11 mouse cellular contexts compared by ENCODE assay signal in the genomic region with DNA sequence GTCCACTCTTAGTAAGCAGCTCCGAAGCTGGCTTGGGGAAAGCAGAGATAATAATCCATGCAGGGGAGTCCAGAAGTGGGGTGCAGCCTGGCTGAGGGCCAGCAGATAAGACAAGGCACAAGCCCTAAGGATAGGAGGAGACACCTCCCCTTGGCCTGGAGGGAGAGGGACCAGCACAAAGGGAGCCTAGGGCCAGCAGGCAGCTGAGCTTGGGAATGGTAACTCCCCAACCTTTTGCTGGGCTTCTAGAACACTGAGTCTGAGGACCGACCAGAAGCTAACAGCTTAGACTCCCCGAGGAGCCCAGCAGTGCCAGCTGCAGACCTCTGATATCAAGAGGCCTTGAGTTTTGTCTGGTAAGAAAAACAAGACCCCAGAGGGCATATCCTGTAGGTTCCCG.
DNase-seq lines count a peak whose midpoint lies in the region; ATAC-seq lines count a peak whose summit lies in the region.
"Had no signal": no experiment of that assay in that cellular context is flagged by ENCODE, and none has a peak within 500 bp of the region (broad histone marks: within the 10 kb centered on the region; RNA-seq: fewer than 3 reads in every experiment).

No protein-coding gene starts in this region.

- no peaks in the 10 kb centered on the region for H3K9me3 ChIP-seq in hindbrain, embryonic 14.5 days (ENCODE audit: control insufficient read depth, low read length)

- no peak overlapping the region for H3K4me2 ChIP-seq in hindbrain, embryonic 14.5 days (replicated peaks)

- H3K27ac ChIP-seq in hindbrain, embryonic 14.5 days = peak overlapping the region; percentile 15

- ATAC-seq in hindbrain, embryonic 14.5 days (ENCODE audit: low FRiP score) = no peak
- ATAC-seq in megakaryocyte-erythroid progenitor cell, adult 5-6 weeks (replicated peaks; ENCODE audit: low FRiP score, low TSS enrichment, poor library complexity, severe bottlenecking) = peak; percentile 66

- no peak overlapping the region for H3K4me3 ChIP-seq in hindbrain, embryonic 14.5 days (replicated peaks; ENCODE audit: low read length)

- no peaks in the 10 kb centered on the region for H3K36me3 ChIP-seq in hindbrain, embryonic 14.5 days (replicated peaks; ENCODE audit: control insufficient read depth, insufficient read depth)

- no peaks in the 10 kb centered on the region for H3K27me3 ChIP-seq in hindbrain, embryonic 14.5 days (ENCODE audit: control insufficient read depth, insufficient read depth, low read length)

- peak; percentile 48 for DNase-seq in thymus, postnatal 4 days
- DNase-seq in thymus, postnatal 25 days = no peak
- no peak for DNase-seq in hindbrain, embryonic 14.5 days (ENCODE audit: low spot score)
- no peak for DNase-seq in cerebellum, adult 9-11 months
- no peak for DNase-seq in lung, postnatal 10 days
- DNase-seq in layer of hippocampus, postnatal 36 days = no peak
- DNase-seq: adrenal gland, adult 2 months; cerebellum, adult 11-12 months; heart, adult 18-20 months; kidney, adult 9 months had no signal

- no peak overlapping the region for H3K9ac ChIP-seq in hindbrain, embryonic 14.5 days

- H3K4me1 ChIP-seq in hindbrain, embryonic 14.5 days (replicated peaks; ENCODE audit: control insufficient read depth, insufficient read depth, low read length) = peaks cover 68% of the 10 kb centered on the region

- 28% methylated on average over 4 of the region's 4 CpGs for WGBS in hindbrain, embryonic 14.5 days
